Mouse (Mus musculus) activated CD4-positive, CD25-positive, alpha-beta regulatory T cell (primary cell): ENCODE measurements around the gene Rnf123. TPM values are rescaled to one million over a fixed set of nuclear protein-coding genes. Genes with fewer than 3 reads are reported as not detected.

Experiments
- polyA plus RNA-seq, 2 experiments: library from polyadenylated mRNA; unstranded; fragments of 100-300 nt; shearing (Covaris generic); gene quantifications; one replicate each; pipeline ENCODE4 v1.2.1; 2017

Gene Rnf123
- 100 to 1,000 TPM; 113 to 120 TPM for polyA plus RNA-seq

GRCm38 (mm10) chr9:108082988-108083431 is at the start of gene Rnf123:
Gene Rnf123, minus strand, starts transcription at chr9:108083346.

GRCm38 (mm10) chr9:108094184-108094941 is 11.2 kb upstream of the Rnf123 start, which contains the start of gene Apeh:
Gene Apeh, minus strand, starts transcription at chr9:108094606.

GRCm38 (mm10) chr9:108080168-108080567 is 3.0 kb downstream of the Rnf123 start, which contains the start of gene Mst1:
Gene Mst1, plus strand, starts transcription at chr9:108080436.

DNA sequence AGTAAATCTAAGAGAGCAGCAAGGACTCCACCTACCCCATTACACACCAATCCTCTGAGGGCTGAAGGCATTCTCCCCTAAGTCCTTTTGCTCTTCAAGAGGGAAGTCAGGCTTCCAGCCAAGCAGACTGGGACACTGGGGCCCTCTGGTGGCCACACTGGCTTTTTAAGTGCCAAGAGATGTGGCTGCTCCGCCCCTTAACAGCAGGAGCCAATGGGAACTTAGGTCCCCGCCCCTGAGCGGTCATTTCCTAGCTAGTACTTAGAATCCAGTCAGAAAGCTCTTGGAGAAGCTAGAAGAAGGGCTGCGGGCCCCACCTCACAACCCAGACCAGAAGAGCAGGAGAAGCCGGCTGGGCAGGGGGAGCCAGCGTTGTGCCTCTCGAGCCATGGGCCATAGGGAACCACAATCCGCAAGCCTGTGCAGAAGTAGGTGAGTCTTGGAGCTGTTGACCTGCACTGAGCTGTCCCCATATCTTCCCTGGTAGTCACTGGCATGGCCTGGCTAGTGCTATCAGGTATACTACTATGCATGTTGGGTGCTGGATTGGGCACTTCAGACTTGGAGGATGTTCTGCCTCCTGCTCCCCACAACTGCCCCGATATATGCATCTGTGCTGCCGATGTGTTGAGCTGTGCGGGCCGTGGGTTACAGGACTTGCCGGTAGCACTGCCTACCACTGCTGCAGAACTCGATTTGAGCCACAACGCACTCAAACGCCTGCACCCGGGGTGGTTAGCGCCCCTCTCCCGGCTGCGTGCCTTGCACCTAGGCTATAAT is 30.1 kb downstream of the Rnf123 start, which contains the start of gene Amigo3:
Gene Amigo3 (plus strand): TSS at position 275 of the 780 bp plus-strand sequence.

DNA sequence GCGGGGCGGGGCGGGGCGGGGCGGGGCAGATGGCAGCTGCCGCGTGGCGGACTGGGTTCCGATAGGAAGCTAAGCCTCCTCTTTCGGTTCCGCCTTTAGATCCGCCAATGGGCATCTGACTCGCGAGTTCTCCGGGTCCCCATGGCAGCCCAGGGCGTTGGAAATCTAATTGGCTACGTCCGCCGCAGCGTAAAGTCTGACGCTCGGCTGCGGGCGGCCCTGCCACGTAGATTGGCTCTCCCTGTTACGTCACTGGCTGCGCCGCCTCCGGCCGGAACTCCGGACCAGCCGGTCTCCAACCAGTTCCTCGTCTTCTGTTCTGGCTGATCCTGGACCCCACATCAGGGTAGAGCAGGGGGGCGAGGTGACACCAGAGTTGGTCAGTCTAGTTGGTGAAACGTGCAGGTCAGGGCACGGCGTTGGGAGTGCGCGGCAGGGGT is 34.1 kb downstream of the Rnf123 start, which contains the start of gene Gmppb:
Gene Gmppb (plus strand): TSS at position 227 of the 440 bp plus-strand sequence.

DNA sequence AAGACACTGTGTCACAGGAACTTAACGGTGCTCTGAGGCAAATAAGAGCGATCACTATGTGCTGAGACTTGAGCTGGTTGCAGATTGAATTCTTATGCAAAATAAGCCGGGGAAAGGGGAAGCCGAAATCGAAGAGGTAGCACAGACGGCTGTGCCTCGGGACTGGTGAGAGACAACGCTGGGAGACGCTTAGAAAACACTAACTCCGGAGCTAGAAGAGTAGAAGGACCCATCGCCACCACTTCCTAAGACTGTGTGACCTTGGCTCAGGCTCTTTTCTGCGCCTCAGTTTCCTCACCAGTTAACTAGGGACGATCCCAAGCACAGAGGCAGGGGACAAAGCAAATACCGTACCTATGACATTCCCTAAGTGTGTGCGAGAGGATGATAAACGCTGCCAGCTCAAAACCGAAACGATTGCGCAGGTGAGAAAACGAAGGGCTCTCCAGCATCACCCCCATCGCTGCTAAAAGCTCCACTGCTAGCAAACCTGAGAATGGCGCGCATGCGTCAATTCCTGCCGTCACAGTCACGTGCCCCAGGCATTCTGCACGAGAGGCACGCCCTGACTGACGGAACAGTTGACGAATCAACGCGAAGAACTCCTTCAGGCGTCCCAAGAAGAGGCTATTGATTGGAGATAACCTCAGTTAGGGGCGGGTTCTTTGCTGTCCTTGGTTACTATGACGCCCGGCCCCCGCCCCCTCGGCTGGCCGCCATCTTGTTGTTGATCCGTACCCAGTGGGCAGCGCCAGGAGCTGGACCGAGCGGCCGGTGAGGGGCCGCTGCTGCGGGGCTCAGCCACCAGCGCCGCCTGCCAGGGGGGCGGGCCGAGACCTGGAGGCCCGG is 81.0 kb downstream of the Rnf123 start, which contains the start of gene Ip6k1:
Gene Ip6k1 (plus strand): TSS at position 580 of the 849 bp plus-strand sequence.

Other genes with a start within 250 kb of the Rnf123 start
- 10 to 100 TPM; 72.7 to 84.1 TPM for gene Rbm6, start 210.1 kb downstream of the Rnf123 start, polyA plus RNA-seq
- 10 to 100 TPM; 15.3 to 27.2 TPM for gene Mon1a, start 195.2 kb downstream of the Rnf123 start, polyA plus RNA-seq
- not detected for gene Mst1r, start 176.5 kb downstream of the Rnf123 start, polyA plus RNA-seq
- not detected for gene Actl11, start 154.9 kb downstream of the Rnf123 start, polyA plus RNA-seq
- gene Camkv, start 147.7 kb downstream of the Rnf123 start, polyA plus RNA-seq: under 1 TPM in 1 of 2 experiments, not detected in 1; 0.60 TPM
- gene Traip, start 133.2 kb downstream of the Rnf123 start, polyA plus RNA-seq: 1 to 10 TPM; 6.5 to 7.3 TPM
- 100 to 1,000 TPM; 200 to 283 TPM for gene Uba7, start 107.8 kb downstream of the Rnf123 start, polyA plus RNA-seq
- under 1 TPM in 1 of 2 experiments, not detected in 1; 0.38 TPM for gene Gm20661, start 100.3 kb downstream of the Rnf123 start, polyA plus RNA-seq
- 1 to 10 TPM; 1.1 to 3.2 TPM for gene Inka1, start 97.5 kb downstream of the Rnf123 start, polyA plus RNA-seq
- gene Cdhr4, start 90.8 kb downstream of the Rnf123 start, polyA plus RNA-seq: 1 to 10 TPM in 1 of 2 experiments, under 1 TPM in 1; 0.26 to 4.9 TPM
- under 1 TPM in 1 of 2 experiments, not detected in 1; 0.15 TPM for gene Gm20662, start 87.0 kb downstream of the Rnf123 start, polyA plus RNA-seq
- gene Ip6k1, start 80.8 kb downstream of the Rnf123 start, polyA plus RNA-seq: 100 to 1,000 TPM in 1 of 2 experiments, 10 to 100 TPM in 1; 86.8 to 112 TPM
- gene Gmppb, start 34.1 kb downstream of the Rnf123 start, polyA plus RNA-seq: 10 to 100 TPM; 28.8 to 40.7 TPM
- gene Amigo3, start 30.2 kb downstream of the Rnf123 start, polyA plus RNA-seq: 1 to 10 TPM; 3.1 to 3.9 TPM
- 1 to 10 TPM; 1.9 to 2.6 TPM for gene Mst1, start 2.9 kb downstream of the Rnf123 start, polyA plus RNA-seq
- 100 to 1,000 TPM in 1 of 2 experiments, 10 to 100 TPM in 1; 68.9 to 107 TPM for gene Apeh, start 11.3 kb upstream of the Rnf123 start, polyA plus RNA-seq
- under 1 TPM; 0.18 to 0.83 TPM for gene Bsn, start 107.0 kb upstream of the Rnf123 start, polyA plus RNA-seq
- gene Dag1, start 180.6 kb upstream of the Rnf123 start, polyA plus RNA-seq: 10 to 100 TPM in 1 of 2 experiments, 1 to 10 TPM in 1; 6.0 to 11.8 TPM
- 1 to 10 TPM; 1.2 to 1.6 TPM for gene Nicn1, start 207.1 kb upstream of the Rnf123 start, polyA plus RNA-seq
- gene Amt, start 213.5 kb upstream of the Rnf123 start, polyA plus RNA-seq: under 1 TPM; 0.11 to 0.28 TPM
- gene Rhoa, start 222.8 kb upstream of the Rnf123 start, polyA plus RNA-seq: 100 to 1,000 TPM; 398 to 425 TPM
- gene Tcta, start 222.8 kb upstream of the Rnf123 start, polyA plus RNA-seq: 10 to 100 TPM; 11.1 to 20.6 TPM